43 mouse cellular contexts compared by ENCODE assay signal in the genomic region with DNA sequence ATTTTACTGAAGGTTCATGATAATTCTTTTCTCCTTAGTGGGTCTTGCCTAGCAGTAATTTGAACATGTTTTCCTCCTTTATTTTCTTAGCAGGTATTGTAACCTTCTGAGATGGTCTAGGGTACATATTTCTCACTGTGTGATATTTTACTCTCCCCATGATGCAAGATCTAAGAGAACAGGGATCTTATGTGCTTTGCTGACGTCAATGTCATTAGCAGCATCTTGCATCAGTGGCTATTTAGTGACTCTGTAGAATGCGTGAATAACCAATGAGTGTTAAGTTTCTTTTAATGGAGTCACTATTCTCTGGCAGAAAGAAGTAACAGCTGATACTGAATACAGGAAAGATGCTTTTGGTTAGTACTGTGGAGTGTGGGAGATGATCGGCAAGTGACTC. TPM values are rescaled to one million over a fixed set of nuclear protein-coding genes. Genes with fewer than 3 reads are reported as not detected.
"Had no signal": no experiment of that assay in that cellular context is flagged by ENCODE, and none has a peak within 500 bp of the region (broad histone marks: within the 10 kb centered on the region; RNA-seq: fewer than 3 reads in every experiment).

No protein-coding gene starts in this region.

- H3K4me3 ChIP-seq: left cerebral cortex, adult 2 months; limb, embryonic 10.5 days; limb, embryonic 12.5 days; limb, embryonic 13.5 days; limb, embryonic 15.5 days; liver, embryonic 12.5 days; liver, embryonic 13.5 days; liver, embryonic 15.5 days; lung, embryonic 15.5 days; megakaryocyte, embryonic 14.5 days; midbrain, embryonic 12.5 days; midbrain, embryonic 13.5 days; midbrain, embryonic 15.5 days had no signal

- DNase-seq: left cerebral cortex, postnatal 4 days; liver; liver, embryonic 13.5 days; liver, postnatal 0 days; lung, adult 18-20 months; lung, adult 2 months; lung, embryonic 14.5 days; lung, postnatal 14 days; lung, postnatal 36 days; lung, postnatal 4 days; midbrain, embryonic 14.5 days had no signal

- H3K27ac ChIP-seq: left cerebral cortex, adult 2 months; limb, embryonic 10.5 days; limb, embryonic 12.5 days; limb, embryonic 13.5 days; limb, embryonic 15.5 days; liver, embryonic 12.5 days; liver, embryonic 13.5 days; liver, embryonic 14.5 days; liver, embryonic 15.5 days; lung, embryonic 15.5 days; macrophage; midbrain, embryonic 12.5 days; midbrain, embryonic 13.5 days; midbrain, embryonic 15.5 days had no signal

- H3K4me2 ChIP-seq: limb, embryonic 12.5 days; limb, embryonic 13.5 days; limb, embryonic 15.5 days; liver, embryonic 11.5 days; liver, embryonic 12.5 days; liver, embryonic 13.5 days; liver, embryonic 15.5 days; lung, embryonic 14.5 days; lung, embryonic 15.5 days; midbrain, embryonic 11.5 days; midbrain, embryonic 12.5 days; midbrain, embryonic 13.5 days; midbrain, embryonic 15.5 days had no signal

- H3K27me3 ChIP-seq: limb, embryonic 12.5 days; limb, embryonic 13.5 days; limb, embryonic 15.5 days; liver, embryonic 12.5 days; liver, embryonic 13.5 days; liver, embryonic 15.5 days; lung, embryonic 15.5 days; midbrain, embryonic 12.5 days; midbrain, embryonic 13.5 days; midbrain, embryonic 15.5 days had no signal

- ATAC-seq: liver, embryonic 12.5 days; liver, postnatal 0 days; lung, postnatal 0 days; midbrain, embryonic 13.5 days; midbrain, embryonic 15.5 days; midbrain, embryonic 16.5 days had no signal

- H3K4me1 ChIP-seq: limb, embryonic 10.5 days; limb, embryonic 12.5 days; limb, embryonic 13.5 days; limb, embryonic 15.5 days; liver, embryonic 12.5 days; liver, embryonic 13.5 days; liver, embryonic 15.5 days; lung, embryonic 15.5 days; megakaryocyte, embryonic 14.5 days; midbrain, embryonic 12.5 days; midbrain, embryonic 13.5 days; midbrain, embryonic 15.5 days had no signal

- H3K9me3 ChIP-seq: limb, embryonic 10.5 days; limb, embryonic 12.5 days; limb, embryonic 13.5 days; limb, embryonic 15.5 days; liver, embryonic 12.5 days; liver, embryonic 13.5 days; liver, embryonic 15.5 days; lung, embryonic 15.5 days; megakaryocyte, embryonic 14.5 days; midbrain, embryonic 12.5 days; midbrain, embryonic 13.5 days; midbrain, embryonic 15.5 days had no signal

- H3K36me3 ChIP-seq: limb, embryonic 10.5 days; limb, embryonic 12.5 days; limb, embryonic 13.5 days; limb, embryonic 15.5 days; liver, embryonic 12.5 days; liver, embryonic 13.5 days; liver, embryonic 15.5 days; lung, embryonic 15.5 days; midbrain, embryonic 12.5 days; midbrain, embryonic 13.5 days; midbrain, embryonic 15.5 days had no signal

RNA-seq across cellular contexts. Expression of gene S100a9, which starts 11.6 kb away (rescaled TPM):
- total RNA-seq: left cerebral cortex, adult 8-10 months; left cerebral cortex, postnatal 10 days; left cerebral cortex, postnatal 25 days; left cerebral cortex, postnatal 36 days; midbrain, postnatal 0 days had no signal

RNA-seq across cellular contexts. Expression of gene S100a8, which starts 15.2 kb away (rescaled TPM):
- total RNA-seq: left cerebral cortex, postnatal 14 days; left cerebral cortex, postnatal 25 days had no signal

RNA-seq across cellular contexts. Expression of gene S100a7a, which starts 30.1 kb away (rescaled TPM):
- total RNA-seq: liver, adult 2 months; megakaryocyte progenitor cell, adult 5-6 weeks; megakaryocyte-erythroid progenitor cell, adult 5-6 weeks; midbrain, postnatal 0 days; monocyte, adult 5-6 weeks had no signal
- polyA plus RNA-seq: limb, embryonic 10.5 days; limb, embryonic 11.5 days; limb, embryonic 12.5 days; limb, embryonic 13.5 days; liver, adult 2 months; liver, embryonic 11.5 days; liver, embryonic 12.5 days; liver, embryonic 13.5 days; liver, embryonic 14.5 days; liver, embryonic 15.5 days; liver, postnatal 0 days; lung, embryonic 14.5 days; macrophage; midbrain, embryonic 11.5 days; midbrain, embryonic 13.5 days; midbrain, embryonic 14.5 days; midbrain, embryonic 15.5 days; midbrain, embryonic 16.5 days; midbrain, postnatal 0 days; neural tube, embryonic 11.5 days had no signal

RNA-seq across cellular contexts. Expression of gene Pglyrp4, which starts 42.8 kb away (rescaled TPM):
- total RNA-seq: left cerebral cortex, adult 18-20 months; left cerebral cortex, adult 2 months; left cerebral cortex, adult 8-10 months; left cerebral cortex, postnatal 10 days; left cerebral cortex, postnatal 14 days; left cerebral cortex, postnatal 25 days; left cerebral cortex, postnatal 36 days; left cerebral cortex, postnatal 4 days; liver, adult 2 months; megakaryocyte progenitor cell, adult 5-6 weeks; megakaryocyte-erythroid progenitor cell, adult 5-6 weeks; midbrain, postnatal 0 days; monocyte, adult 5-6 weeks had no signal
- polyA plus RNA-seq: limb, embryonic 10.5 days; limb, embryonic 11.5 days; limb, embryonic 12.5 days; liver, adult 2 months; liver, embryonic 11.5 days; liver, embryonic 12.5 days; liver, embryonic 13.5 days; liver, embryonic 15.5 days; liver, postnatal 0 days; lung, embryonic 14.5 days; lung, embryonic 15.5 days; lung, embryonic 16.5 days; lung, postnatal 0 days; macrophage; midbrain, embryonic 11.5 days; midbrain, embryonic 12.5 days; midbrain, embryonic 13.5 days; midbrain, embryonic 15.5 days; midbrain, embryonic 16.5 days; midbrain, postnatal 0 days; neural tube, embryonic 11.5 days had no signal
